Mouse (Mus musculus): Measurements from ENCODE around the gene Slc6a21.

DNA sequence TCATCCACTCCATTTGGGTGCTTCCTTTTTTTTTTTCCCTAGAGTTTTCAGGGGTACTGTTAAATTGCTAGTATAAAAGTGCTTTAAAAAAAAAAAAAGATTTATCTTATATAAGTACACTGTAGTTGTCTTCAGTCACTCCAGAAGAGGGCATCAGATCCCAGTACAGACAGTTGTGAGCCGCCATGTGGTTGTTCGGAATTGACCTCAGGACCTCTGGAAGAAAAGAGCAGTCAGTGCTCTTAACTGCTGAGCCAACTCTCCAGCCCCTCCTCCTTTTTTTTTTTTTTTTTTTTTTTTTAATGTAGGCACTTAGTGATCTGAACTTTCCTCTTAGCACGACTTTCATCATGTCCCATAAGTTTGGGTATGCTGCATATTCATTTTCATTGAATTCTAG, 29.6 kb upstream of the Slc6a21 start:
- TF ChIP-seq POLR2A (IDR thresholded peaks at IDR 0.05; ENCODE audit: borderline replicate concordance, extremely low read depth, insufficient read depth, insufficient read length, poor library complexity, severe bottlenecking) (no peak), CTCF (IDR thresholded peaks at IDR 0.05; ENCODE audit: borderline replicate concordance, extremely low read depth, insufficient read depth, insufficient read length) (no peak)

Data from brain, embryonic 14.5 days (tissue).